Mouse (Mus musculus): ENCODE results near the gene Dab1. TPM values are rescaled to one million over a fixed set of nuclear protein-coding genes. Genes with fewer than 3 reads are reported as not detected.

Gene Dab1
- polyA plus RNA-seq, 1 experiment from 2014 or later = 77.5 TPM

DNA sequence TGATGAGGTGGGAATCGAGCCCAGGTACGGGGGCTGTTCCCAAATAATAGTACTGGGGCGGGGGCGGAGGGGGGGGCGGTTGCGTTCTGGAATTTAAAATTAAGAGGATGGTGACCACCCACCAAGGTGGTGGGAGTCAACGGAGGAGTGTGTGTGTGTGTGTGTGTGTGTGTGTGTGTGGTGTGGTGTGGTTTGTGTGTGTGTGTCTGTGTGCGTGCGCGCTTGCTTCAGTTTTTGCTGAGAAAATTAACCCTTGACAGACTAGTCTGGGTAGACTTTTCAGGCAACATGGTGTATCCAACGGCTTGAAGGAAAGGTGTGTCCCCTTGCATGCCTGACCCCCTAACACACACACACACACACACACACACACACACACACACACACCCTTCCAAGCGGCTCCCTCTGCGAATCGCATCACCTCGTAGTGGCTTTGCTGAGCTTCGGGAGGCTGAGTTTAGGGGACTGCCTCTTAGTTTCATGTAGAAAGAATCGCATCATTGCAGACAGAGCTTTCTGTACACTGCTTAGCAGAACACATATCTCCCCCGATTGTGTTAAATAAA lies 1.5 kb downstream of the Dab1 start:
- no peak overlapping the region; the same call in 1 of the 2 replicates for H3K27ac ChIP-seq (ENCODE audit: low read depth, low read length)
- WGBS = 12% methylated on average over 18 of the region's 18 CpGs
- ATAC-seq = 0 out of 2 replicates have a peak, but pooled peaks have one; percentile 18

DNA sequence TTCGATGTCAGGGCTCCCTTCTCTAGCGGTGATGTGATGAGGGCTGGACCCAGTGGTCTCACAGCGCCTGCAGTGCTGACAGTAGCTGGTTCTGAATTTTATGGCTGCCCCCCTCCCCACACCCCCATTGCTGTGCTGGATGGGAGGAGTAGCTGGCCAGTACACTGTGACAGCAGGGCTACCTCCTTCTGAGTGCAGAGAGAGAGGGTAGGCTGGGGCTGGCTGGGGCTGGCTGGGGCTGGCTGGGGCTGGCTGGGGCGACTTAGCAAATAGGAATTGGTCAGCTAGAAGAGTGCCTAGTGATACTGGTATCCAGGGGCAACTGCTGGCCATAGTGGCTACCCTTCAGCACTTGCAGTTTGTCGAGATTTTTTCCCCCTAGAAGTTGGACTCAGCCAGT lies 2.4 kb downstream of the Dab1 start:
- Histone ChIP-seq H3K4me1 (ENCODE audit: control insufficient read depth, insufficient read depth, low read depth, low read length) (0 out of 2 replicates have a peak, but pooled peaks cover 4% of the 10 kb centered on the region), H3K36me3 (ENCODE audit: control insufficient read depth, insufficient read depth, low read length) (no peaks in the 10 kb centered on the region), H3K9ac (ENCODE audit: low read depth, low read length) (0 out of 2 replicates have a peak overlapping the region, but pooled peaks have one; percentile 72), H3K4me2 (ENCODE audit: low read length) (peak overlapping the region; percentile 64), H3K9me3 (ENCODE audit: control insufficient read depth, low read length) (no peaks in the 10 kb centered on the region), H3K27ac (ENCODE audit: low read depth, low read length) (no peak overlapping the region), H3K27me3 (replicated peaks; ENCODE audit: control insufficient read depth, insufficient read depth, low read length) (peaks cover 12% of the 10 kb centered on the region), H3K4me3 (ENCODE audit: low read length) (peak overlapping the region; percentile 57)
- ATAC-seq = 0 out of 2 replicates have a peak, but pooled peaks have one; percentile 31
- 20% methylated on average over 5 of the region's 5 CpGs for WGBS

More for the DNA sequence above, 1.5 kb downstream of the Dab1 start:
- Histone ChIP-seq H3K4me2 (ENCODE audit: low read length) (peak overlapping the region; percentile 64), H3K9me3 (ENCODE audit: control insufficient read depth, low read length) (no peaks in the 10 kb centered on the region), H3K4me3 (ENCODE audit: low read length) (peak overlapping the region; percentile 57), H3K27me3 (replicated peaks; ENCODE audit: control insufficient read depth, insufficient read depth, low read length) (peaks cover 12% of the 10 kb centered on the region), H3K9ac (ENCODE audit: low read depth, low read length) (peak overlapping the region; percentile 72), H3K4me1 (ENCODE audit: control insufficient read depth, insufficient read depth, low read depth, low read length) (0 out of 2 replicates have a peak, but pooled peaks cover 4% of the 10 kb centered on the region), H3K36me3 (ENCODE audit: control insufficient read depth, insufficient read depth, low read length) (no peaks in the 10 kb centered on the region)

DNA sequence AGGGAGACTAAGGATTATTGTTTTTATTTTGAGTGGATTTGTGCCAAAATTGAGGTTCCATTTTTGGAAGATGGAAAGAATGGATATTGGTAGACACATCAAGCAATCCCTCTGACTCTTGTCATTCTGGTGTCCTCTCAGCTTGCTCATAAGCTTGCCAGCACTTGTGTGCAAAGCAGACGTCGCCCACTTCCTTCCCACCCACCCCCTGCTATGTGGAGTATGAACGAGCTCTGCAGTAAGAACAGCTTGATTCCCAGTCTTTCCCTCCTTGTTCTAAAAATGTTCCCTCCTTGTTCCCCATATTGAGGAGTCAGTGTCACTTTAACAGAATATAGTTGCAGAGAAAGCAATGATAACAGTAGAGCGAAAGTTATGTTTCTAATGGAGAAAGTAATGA lies 11.0 kb downstream of the Dab1 start:
- peaks cover 2% of the 10 kb centered on the region; the same call in 1 of the 2 replicates for H3K4me1 ChIP-seq (ENCODE audit: control insufficient read depth, insufficient read depth, low read depth, low read length)
- H3K4me2 ChIP-seq (ENCODE audit: low read length) = no peak overlapping the region
- no peak overlapping the region for H3K4me3 ChIP-seq (ENCODE audit: low read length)
- WGBS = 82% methylated on average over 4 of the region's 4 CpGs
- H3K9me3 ChIP-seq (ENCODE audit: control insufficient read depth, low read length) = no peaks in the 10 kb centered on the region
- no peaks in the 10 kb centered on the region for H3K36me3 ChIP-seq (ENCODE audit: control insufficient read depth, insufficient read depth, low read length)
- H3K9ac ChIP-seq (ENCODE audit: low read depth, low read length) = no peak overlapping the region
- H3K27me3 ChIP-seq (replicated peaks; ENCODE audit: control insufficient read depth, insufficient read depth, low read length) = no peaks in the 10 kb centered on the region
- no peak for ATAC-seq
- H3K27ac ChIP-seq (ENCODE audit: low read depth, low read length) = no peak overlapping the region

DNA sequence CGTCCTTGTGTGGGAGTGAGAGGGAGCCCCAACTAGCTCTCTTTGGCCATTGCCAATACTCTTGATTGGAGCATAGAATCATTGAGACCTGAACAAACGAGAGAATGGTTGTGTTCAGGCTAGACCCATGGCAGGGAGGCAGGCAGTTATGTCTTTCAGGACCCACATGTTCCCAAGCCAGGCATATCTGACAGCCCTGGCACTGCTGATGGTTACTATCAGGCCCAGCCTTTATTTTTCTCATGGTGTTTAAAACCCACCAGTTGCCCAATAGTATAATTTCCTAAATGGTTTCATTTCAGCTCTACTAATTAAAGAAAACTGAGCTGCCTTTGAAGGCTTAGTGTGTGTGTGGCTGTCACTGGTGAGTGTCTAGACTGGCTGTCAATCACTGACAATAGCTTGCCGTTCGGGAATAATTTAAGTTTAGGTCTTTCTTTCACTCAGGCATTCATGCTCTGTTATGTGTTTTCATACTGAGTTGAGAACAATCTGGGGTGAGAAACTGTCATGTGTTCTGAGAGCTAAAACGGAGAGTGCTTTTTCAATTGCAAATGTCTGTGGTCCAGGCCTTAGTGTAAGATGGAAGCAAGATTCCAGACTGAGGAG lies 17.1 kb downstream of the Dab1 start:
- H3K27me3 ChIP-seq (replicated peaks; ENCODE audit: control insufficient read depth, insufficient read depth, low read length) = no peaks in the 10 kb centered on the region
- H3K4me1 ChIP-seq (ENCODE audit: control insufficient read depth, insufficient read depth, low read depth, low read length) = peaks cover 2% of the 10 kb centered on the region; the same call in 1 of the 2 replicates
- no peaks in the 10 kb centered on the region for H3K36me3 ChIP-seq (ENCODE audit: control insufficient read depth, insufficient read depth, low read length)
- ATAC-seq = no peak
- no peak overlapping the region for H3K4me2 ChIP-seq (ENCODE audit: low read length)
- no peak overlapping the region for H3K27ac ChIP-seq (ENCODE audit: low read depth, low read length)
- H3K9ac ChIP-seq (ENCODE audit: low read depth, low read length) = no peak overlapping the region
- no peaks in the 10 kb centered on the region for H3K9me3 ChIP-seq (ENCODE audit: control insufficient read depth, low read length)
- WGBS = 35% methylated on average over 5 of the region's 5 CpGs
- H3K4me3 ChIP-seq (ENCODE audit: low read length) = no peak overlapping the region

DNA sequence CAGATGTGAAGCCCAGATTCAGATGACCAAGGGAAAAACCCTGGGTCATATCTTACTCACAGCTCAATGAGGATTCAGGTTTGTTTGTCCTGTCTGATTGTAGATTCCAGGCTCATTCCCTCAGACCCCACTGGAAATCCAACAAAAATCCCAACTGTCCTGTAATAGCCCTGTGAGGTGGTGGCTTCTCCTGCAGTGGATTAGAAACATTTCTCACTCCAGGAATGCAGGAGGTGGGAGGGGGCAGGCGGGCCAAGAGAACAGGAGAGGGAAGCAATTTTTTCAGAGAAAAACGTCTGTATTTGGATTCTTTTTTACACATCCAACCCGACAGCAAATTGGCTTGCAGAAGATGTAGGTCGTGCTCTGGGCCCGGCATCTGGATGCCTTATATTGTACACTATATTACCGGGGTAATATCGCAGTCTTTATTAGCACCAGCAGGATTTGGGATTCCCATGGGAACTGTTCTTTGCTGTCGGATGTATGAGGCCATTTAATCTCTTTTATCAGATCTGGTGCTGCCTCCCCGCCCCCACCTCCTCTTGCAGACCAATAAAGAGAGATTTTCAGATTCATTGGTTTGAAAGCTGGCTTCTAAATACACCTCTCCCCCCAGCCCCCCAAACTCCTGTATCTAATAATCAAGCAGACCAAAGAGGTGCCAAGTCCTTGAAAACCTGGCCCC lies 29.2 kb downstream of the Dab1 start:
- Histone ChIP-seq H3K27ac (ENCODE audit: low read depth, low read length) (no peak overlapping the region), H3K4me2 (ENCODE audit: low read length) (no peak overlapping the region), H3K4me1 (ENCODE audit: control insufficient read depth, insufficient read depth, low read depth, low read length) (peaks cover 2% of the 10 kb centered on the region; the same call in 1 of the 2 replicates), H3K9ac (ENCODE audit: low read depth, low read length) (no peak overlapping the region), H3K9me3 (ENCODE audit: control insufficient read depth, low read length) (no peaks in the 10 kb centered on the region), H3K27me3 (replicated peaks; ENCODE audit: control insufficient read depth, insufficient read depth, low read length) (no peaks in the 10 kb centered on the region), H3K4me3 (ENCODE audit: low read length) (no peak overlapping the region), H3K36me3 (ENCODE audit: control insufficient read depth, insufficient read depth, low read length) (no peaks in the 10 kb centered on the region)
- ATAC-seq = no peak
- 23% methylated on average over 9 of the region's 9 CpGs for WGBS

DNA sequence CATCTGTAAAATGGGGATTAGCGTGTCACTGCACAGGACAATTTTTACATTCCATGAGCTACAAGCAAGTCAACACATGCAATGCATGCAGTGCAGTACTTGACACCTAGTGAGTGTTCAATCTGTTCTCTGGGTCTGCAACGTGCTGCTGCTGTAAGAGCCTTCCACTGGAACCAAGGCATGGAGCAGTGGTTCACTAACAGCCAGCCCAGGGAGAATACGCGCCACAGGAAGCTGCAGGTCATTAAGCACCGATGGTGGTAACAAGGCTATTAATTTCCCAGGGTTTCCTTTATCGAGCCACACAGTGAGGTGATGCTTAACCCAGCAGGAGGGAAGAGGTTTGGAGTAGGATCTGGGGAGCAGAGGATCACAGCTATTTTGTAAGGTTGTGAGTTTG lies 36.6 kb downstream of the Dab1 start:
- Histone ChIP-seq H3K9me3 (ENCODE audit: control insufficient read depth, low read length) (no peaks in the 10 kb centered on the region), H3K27me3 (replicated peaks; ENCODE audit: control insufficient read depth, insufficient read depth, low read length) (no peaks in the 10 kb centered on the region), H3K27ac (ENCODE audit: low read depth, low read length) (no peak overlapping the region), H3K4me2 (ENCODE audit: low read length) (no peak overlapping the region), H3K9ac (ENCODE audit: low read depth, low read length) (no peak overlapping the region), H3K36me3 (ENCODE audit: control insufficient read depth, insufficient read depth, low read length) (no peaks in the 10 kb centered on the region), H3K4me3 (ENCODE audit: low read length) (no peak overlapping the region), H3K4me1 (ENCODE audit: control insufficient read depth, insufficient read depth, low read depth, low read length) (no peaks in the 10 kb centered on the region)
- 46% methylated on average over 6 of the region's 6 CpGs for WGBS
- no peak for ATAC-seq

DNA sequence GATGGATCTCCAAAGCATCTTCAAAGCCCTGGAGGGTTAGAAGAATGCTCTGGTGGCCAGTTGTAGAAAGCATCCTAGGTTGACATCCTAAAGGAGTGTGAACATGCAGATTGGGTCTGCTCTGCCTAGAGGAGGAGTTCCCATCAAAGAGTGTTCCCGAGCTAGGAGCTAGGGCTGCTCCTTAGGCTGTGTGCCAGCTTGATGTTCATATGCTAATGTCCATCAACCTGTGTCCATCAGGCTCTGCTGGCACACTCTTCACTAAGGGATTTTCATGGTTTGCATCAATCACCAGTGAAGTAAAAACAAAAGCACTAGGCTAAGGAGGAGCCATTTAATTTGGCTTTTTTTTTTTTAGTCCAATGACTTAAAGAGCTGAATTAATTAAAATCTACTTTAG lies 42.2 kb downstream of the Dab1 start:
- H3K27ac ChIP-seq (ENCODE audit: low read depth, low read length) = no peak overlapping the region
- ATAC-seq = no peak
- H3K36me3 ChIP-seq (ENCODE audit: control insufficient read depth, insufficient read depth, low read length) = no peaks in the 10 kb centered on the region
- WGBS = 12% methylated on average over 1 of the region's 1 CpGs
- H3K27me3 ChIP-seq (replicated peaks; ENCODE audit: control insufficient read depth, insufficient read depth, low read length) = no peaks in the 10 kb centered on the region
- H3K4me2 ChIP-seq (ENCODE audit: low read length) = no peak overlapping the region
- H3K9me3 ChIP-seq (ENCODE audit: control insufficient read depth, low read length) = no peaks in the 10 kb centered on the region
- H3K4me1 ChIP-seq (ENCODE audit: control insufficient read depth, insufficient read depth, low read depth, low read length) = no peaks in the 10 kb centered on the region
- no peak overlapping the region for H3K9ac ChIP-seq (ENCODE audit: low read depth, low read length)
- H3K4me3 ChIP-seq (ENCODE audit: low read length) = no peak overlapping the region

DNA sequence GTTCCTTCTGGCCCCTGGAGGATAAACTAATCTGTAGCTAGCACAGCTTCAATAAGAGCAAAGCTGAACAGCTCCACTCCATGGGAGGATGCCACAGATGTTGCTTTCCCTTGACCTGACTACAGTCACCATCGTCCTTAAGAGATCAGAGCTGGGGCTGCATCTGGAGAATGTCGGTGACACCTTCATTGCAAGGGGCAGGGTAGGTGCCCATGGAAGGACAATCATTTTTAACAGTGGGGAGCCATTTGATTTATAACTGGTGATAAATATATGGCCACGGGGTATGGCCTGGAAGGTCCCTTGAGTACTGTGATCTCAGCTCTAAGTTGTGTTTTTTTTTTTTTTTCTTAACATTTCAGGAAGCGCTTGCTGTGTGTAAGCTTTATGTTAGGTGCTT lies 48.3 kb downstream of the Dab1 start:
- Histone ChIP-seq H3K4me2 (ENCODE audit: low read length) (no peak overlapping the region), H3K9ac (ENCODE audit: low read depth, low read length) (no peak overlapping the region), H3K36me3 (ENCODE audit: control insufficient read depth, insufficient read depth, low read length) (no peaks in the 10 kb centered on the region), H3K9me3 (ENCODE audit: control insufficient read depth, low read length) (no peaks in the 10 kb centered on the region), H3K27ac (ENCODE audit: low read depth, low read length) (no peak overlapping the region), H3K4me1 (ENCODE audit: control insufficient read depth, insufficient read depth, low read depth, low read length) (no peaks in the 10 kb centered on the region), H3K27me3 (replicated peaks; ENCODE audit: control insufficient read depth, insufficient read depth, low read length) (no peaks in the 10 kb centered on the region), H3K4me3 (ENCODE audit: low read length) (no peak overlapping the region)
- 86% methylated on average over 4 of the region's 4 CpGs for whole genome bisulfite sequencing
- no peak for ATAC-seq

DNA sequence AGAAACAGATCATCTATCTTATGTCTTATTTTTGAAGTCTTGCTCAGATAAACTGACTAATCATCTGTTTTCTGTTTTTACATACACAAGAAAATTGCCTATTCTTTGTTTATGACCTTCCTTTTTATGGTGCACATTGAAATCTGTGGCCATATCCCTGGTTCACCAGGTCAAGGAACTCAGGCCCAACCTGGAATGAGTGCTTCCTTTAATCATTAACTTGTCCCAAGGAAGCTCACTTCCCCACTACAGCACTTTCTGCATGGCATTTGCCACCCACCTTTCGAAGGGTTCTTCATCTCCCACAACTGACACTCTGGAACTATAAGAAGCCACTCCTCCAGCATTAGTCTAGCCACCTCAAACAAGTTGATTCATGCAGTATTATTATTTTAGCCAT lies 58.0 kb downstream of the Dab1 start:
- Histone ChIP-seq H3K4me2 (ENCODE audit: low read length) (no peak overlapping the region), H3K9me3 (ENCODE audit: control insufficient read depth, low read length) (no peaks in the 10 kb centered on the region), H3K36me3 (ENCODE audit: control insufficient read depth, insufficient read depth, low read length) (no peaks in the 10 kb centered on the region), H3K27ac (ENCODE audit: low read depth, low read length) (no peak overlapping the region), H3K4me1 (ENCODE audit: control insufficient read depth, insufficient read depth, low read depth, low read length) (no peaks in the 10 kb centered on the region), H3K4me3 (ENCODE audit: low read length) (no peak overlapping the region), H3K9ac (ENCODE audit: low read depth, low read length) (no peak overlapping the region), H3K27me3 (replicated peaks; ENCODE audit: control insufficient read depth, insufficient read depth, low read length) (no peaks in the 10 kb centered on the region)
- 74% methylated on average over 1 of the region's 1 CpGs for WGBS
- ATAC-seq = no peak
